In genomic region chr16:93671064-93671463, GRCm38 (mm10) we compare ENCODE assay signal across 14 mouse cellular contexts. TPM values are rescaled to one million over a fixed set of nuclear protein-coding genes. Genes with fewer than 3 reads are reported as not detected.
DNase-seq lines count a peak whose midpoint lies in the region; ATAC-seq and TF ChIP-seq lines count a peak whose summit lies in the region.
"Had no signal": no experiment of that assay in that cellular context is flagged by ENCODE, and none has a peak within 500 bp of the region (broad histone marks: within the 10 kb centered on the region; RNA-seq: fewer than 3 reads in every experiment).

No protein-coding gene starts in this region.

- no peak overlapping the region for H3K27ac ChIP-seq in gastrocnemius, adult 2 months
- H3K27ac ChIP-seq in liver, embryonic 14.5 days: no peak overlapping the region
- no peak overlapping the region for H3K27ac ChIP-seq in liver, embryonic 11.5 days (ENCODE audit: low read depth, low read length)
- H3K27ac ChIP-seq in MEL (ENCODE audit: control insufficient read depth, low read depth, low read length): no peak overlapping the region
- H3K27ac ChIP-seq: limb, embryonic 13.5 days; stomach, embryonic 15.5 days had no signal

- no peaks in the 10 kb centered on the region for H3K27me3 ChIP-seq in liver, embryonic 14.5 days (ENCODE audit: control insufficient read depth, insufficient read depth, low read length)
- no peaks in the 10 kb centered on the region for H3K27me3 ChIP-seq in liver, embryonic 11.5 days (replicated peaks; ENCODE audit: control insufficient read depth, insufficient read depth, low read length)
- H3K27me3 ChIP-seq in MEL (ENCODE audit: control insufficient read depth in 1 of 2, insufficient read depth in 2 of 2, low read length in 2 of 2): no peaks in the 10 kb centered on the region; a peak in 1 of 4 replicates
- H3K27me3 ChIP-seq: limb, embryonic 13.5 days; stomach, embryonic 15.5 days had no signal

- WGBS in liver, embryonic 14.5 days (ENCODE audit: insufficient replicate concordance): 68% methylated on average over 5 of the region's 5 CpGs
- WGBS in liver, embryonic 11.5 days: 87% methylated on average over 5 of the region's 5 CpGs

- TF ChIP-seq POLR2A in MEL (IDR thresholded peaks at IDR 0.05; ENCODE audit: control insufficient read depth in 1 of 2, insufficient read depth in 1 of 2, low read depth in 1 of 2, low read length in 2 of 2, poor library complexity in 1 of 2): no peak

- H3K4me3 ChIP-seq in gastrocnemius, adult 2 months: no peak overlapping the region
- H3K4me3 ChIP-seq in liver, embryonic 14.5 days (ENCODE audit: insufficient read depth in 1 of 2, low read depth in 2 of 2, low read length in 2 of 2): no peak overlapping the region
- H3K4me3 ChIP-seq in liver, embryonic 11.5 days (ENCODE audit: low read depth, low read length): no peak overlapping the region
- H3K4me3 ChIP-seq in MEL (ENCODE audit: control insufficient read depth in 1 of 2, insufficient read depth in 1 of 2, low read depth in 2 of 2, low read length in 2 of 2): no peak overlapping the region
- H3K4me3 ChIP-seq: limb, embryonic 13.5 days; stomach, embryonic 15.5 days had no signal

- peak; percentile 43 for TF ChIP-seq CTCF in gastrocnemius, adult 2 months (IDR thresholded peaks at IDR 0.05)
- peak; percentile 61 for TF ChIP-seq CTCF in liver, embryonic 14.5 days (IDR thresholded peaks at IDR 0.05; ENCODE audit: low read depth)
- TF ChIP-seq CTCF in MEL (IDR thresholded peaks at IDR 0.05 in 2 of 3, conservative IDR thresholded peaks at IDR 0.05 in 1 of 3; ENCODE audit: control insufficient read depth in 1 of 3, insufficient read depth in 1 of 3, low read depth in 2 of 3, low read length in 3 of 3, poor library complexity in 1 of 3, severe bottlenecking in 1 of 3): peak; percentile 32 to 55 (median 33)

- H3K4me2 ChIP-seq in liver, embryonic 14.5 days (ENCODE audit: low read depth): no peak overlapping the region
- no peak overlapping the region for H3K4me2 ChIP-seq in liver, embryonic 11.5 days
- H3K4me2 ChIP-seq: limb, embryonic 13.5 days; stomach, embryonic 15.5 days had no signal

- H3K36me3 ChIP-seq in liver, embryonic 14.5 days (replicated peaks; ENCODE audit: control insufficient read depth, insufficient read depth, low read depth): no peaks in the 10 kb centered on the region
- H3K36me3 ChIP-seq in liver, embryonic 11.5 days (ENCODE audit: control insufficient read depth, insufficient read depth, low read length): no peaks in the 10 kb centered on the region
- no peaks in the 10 kb centered on the region for H3K36me3 ChIP-seq in MEL (ENCODE audit: control insufficient read depth in 1 of 2, insufficient read depth in 2 of 2, low read length in 2 of 2)
- H3K36me3 ChIP-seq: limb, embryonic 13.5 days; stomach, embryonic 15.5 days had no signal

- no peaks in the 10 kb centered on the region; the same call in 1 of the 2 replicates for H3K9me3 ChIP-seq in liver, embryonic 14.5 days (ENCODE audit: control insufficient read depth, low read length)
- H3K9me3 ChIP-seq in liver, embryonic 11.5 days (ENCODE audit: control insufficient read depth, low read length): peaks cover 4% of the 10 kb centered on the region; the same call in 1 of the 2 replicates
- no peaks in the 10 kb centered on the region for H3K9me3 ChIP-seq in MEL (replicated peaks; ENCODE audit: insufficient read depth, low read length)
- H3K9me3 ChIP-seq: stomach, embryonic 15.5 days had no signal

- intact Hi-C loops in gastrocnemius, adult 2 months (cut with DNase I): no loop called here

- H3K9ac ChIP-seq in liver, embryonic 14.5 days (replicated peaks): no peak overlapping the region
- no peak overlapping the region for H3K9ac ChIP-seq in liver, embryonic 11.5 days (ENCODE audit: low read depth, low read length)
- H3K9ac ChIP-seq in MEL (ENCODE audit: control insufficient read depth, low read depth, low read length, poor library complexity, severe bottlenecking): no peak overlapping the region
- H3K9ac ChIP-seq: limb, embryonic 13.5 days; stomach, embryonic 15.5 days had no signal

- no peaks in the 10 kb centered on the region for H3K4me1 ChIP-seq in liver, embryonic 14.5 days (replicated peaks; ENCODE audit: control insufficient read depth in 2 of 2, insufficient read depth in 2 of 2, low read length in 1 of 2)
- no peaks in the 10 kb centered on the region for H3K4me1 ChIP-seq in liver, embryonic 11.5 days (replicated peaks; ENCODE audit: control insufficient read depth, insufficient read depth, low read length)
- H3K4me1 ChIP-seq in MEL (ENCODE audit: control insufficient read depth in 1 of 2, insufficient read depth in 2 of 2, low read length in 2 of 2): no peaks in the 10 kb centered on the region
- H3K4me1 ChIP-seq: limb, embryonic 13.5 days; stomach, embryonic 15.5 days had no signal

- TF ChIP-seq EP300 in liver, embryonic 14.5 days (IDR thresholded peaks at IDR 0.05; ENCODE audit: low read depth): no peak
- TF ChIP-seq EP300 in MEL (IDR thresholded peaks at IDR 0.05; ENCODE audit: low read depth in 1 of 2, low read length in 2 of 2): no peak

- no peak for ATAC-seq in liver, embryonic 14.5 days (ENCODE audit: insufficient read depth)
- no peak for ATAC-seq in liver, embryonic 11.5 days (replicated peaks; ENCODE audit: low FRiP score)
- ATAC-seq: activated CD4-positive, CD25-positive, alpha-beta regulatory T cell, adult 4 months; inflammation-experienced regulatory T-cells, adult 6 months had no signal

- no peak for DNase-seq in gastrocnemius, adult 2 months
- DNase-seq in gastrocnemius, adult 8-10 months (ENCODE audit: low spot score in 2 of 2): no peak
- DNase-seq in liver, embryonic 14.5 days (ENCODE audit: low read depth in 3 of 3, low spot score in 3 of 3): no peak
- DNase-seq in liver, embryonic 11.5 days (ENCODE audit: low spot score): no peak
- DNase-seq in MEL (ENCODE audit: low read depth, low spot score): peak; percentile 21
- DNase-seq in induced T-regulatory cell, adult 2 months (ENCODE audit: low read depth): peak; percentile 28
- DNase-seq in frontal cortex, postnatal 14 days (ENCODE audit: low spot score in 2 of 2): no peak
- no peak for DNase-seq in kidney, adult 18-20 months

- peak; percentile 37 for TF ChIP-seq RAD21 in MEL (IDR thresholded peaks at IDR 0.05; ENCODE audit: low read depth, low read length)

- no peaks in the 10 kb centered on the region for H3K79me2 ChIP-seq in MEL (ENCODE audit: control insufficient read depth, insufficient read depth, low read length, poor library complexity)

TF ChIP-seq in MEL, 35 proteins besides CTCF, POLR2A, EP300 and RAD21:
- TF ChIP-seq POLR2AphosphoS2 (IDR thresholded peaks at IDR 0.05; ENCODE audit: low read length): no peak
- TF ChIP-seq GABPA (IDR thresholded peaks at IDR 0.05; ENCODE audit: low read depth, low read length): no peak
- peak; percentile 40 for TF ChIP-seq SMC3 (IDR thresholded peaks at IDR 0.05; ENCODE audit: low read depth, low read length)
- TF ChIP-seq MAZ (IDR thresholded peaks at IDR 0.05; ENCODE audit: low read depth, low read length): no peak
- TF ChIP-seq POLR2AphosphoS5 (IDR thresholded peaks at IDR 0.05; ENCODE audit: borderline replicate concordance, low read depth, low read length): no peak
- TF ChIP-seq UBTF (IDR thresholded peaks at IDR 0.05; ENCODE audit: borderline replicate concordance, insufficient read depth, low read depth, low read length): no peak
- no peak for TF ChIP-seq JUND (IDR thresholded peaks at IDR 0.05; ENCODE audit: low read depth, low read length)

RNA-seq across cellular contexts. Expression of gene Cbr3, which starts 12.0 kb away (rescaled TPM):
- total RNA-seq in gastrocnemius, adult 2 months (2021): 1 to 10 TPM; 1.8 to 2.3 TPM
- 1 to 10 TPM in 3 of 4 experiments, under 1 TPM in 1; 0.89 to 1.6 (median 1.4) TPM for total RNA-seq in gastrocnemius, adult 8-10 months (2022)
- polyA plus RNA-seq in liver, embryonic 14.5 days (2012; rRNA removed): 0.32 TPM in 2 replicates
- polyA plus RNA-seq in liver, embryonic 14.5 days (2014; fragmentation: Nextera tagmentation; extraction: Ambion mirVana): 0.24 and 0.28 TPM in 2 replicates
- 0.16 and 0.33 TPM in 2 replicates for polyA plus RNA-seq in liver, embryonic 11.5 days (2014; fragmentation: Nextera tagmentation; extraction: Ambion mirVana)
- total RNA-seq in MEL (2012; rRNA removed): not detected in 2 replicates
- not detected for polyA plus RNA-seq in MEL (2012; ENCODE audit: insufficient read depth in 1 of 2, insufficient read length in 2 of 2, low read depth in 1 of 2, low replicate concordance in 2 of 2, missing spikeins in 1 of 2)
- polyA plus RNA-seq: activated CD4-positive, CD25-positive, alpha-beta regulatory T cell, adult 4 months; inflammation-experienced regulatory T-cells, adult 6 months had no signal

RNA-seq across cellular contexts. Expression of gene Dop1b, which starts 40.6 kb away (rescaled TPM):
- 10 to 100 TPM; 28.6 to 48.7 TPM for total RNA-seq in gastrocnemius, adult 2 months (2021)
- total RNA-seq in gastrocnemius, adult 8-10 months (2022): 10 to 100 TPM; 39.7 to 52.0 (median 48.4) TPM
- 11.8 and 13.4 TPM in 2 replicates for polyA plus RNA-seq in liver, embryonic 14.5 days (2012; rRNA removed)
- 11.6 and 14.4 TPM in 2 replicates for polyA plus RNA-seq in liver, embryonic 14.5 days (2014; fragmentation: Nextera tagmentation; extraction: Ambion mirVana)
- 18.1 and 19.1 TPM in 2 replicates for polyA plus RNA-seq in liver, embryonic 11.5 days (2014; fragmentation: Nextera tagmentation; extraction: Ambion mirVana)
- 5.8 TPM in 2 replicates for total RNA-seq in MEL (2012; rRNA removed)
- 10 to 100 TPM in 1 of 2 experiments, not detected in 1; 11.3 TPM for polyA plus RNA-seq in MEL (2012; ENCODE audit: insufficient read depth in 1 of 2, insufficient read length in 2 of 2, low read depth in 1 of 2, low replicate concordance in 2 of 2, missing spikeins in 1 of 2)

RNA-seq across cellular contexts. Expression of gene Gm5678, which starts 43.2 kb away (rescaled TPM):
- total RNA-seq in gastrocnemius, adult 2 months (2021): 1 to 10 TPM; 1.3 to 1.5 TPM
- total RNA-seq in gastrocnemius, adult 8-10 months (2022): 1 to 10 TPM in 3 of 4 experiments, under 1 TPM in 1; 0.96 to 1.7 (median 1.1) TPM
- not detected in 2 replicates for polyA plus RNA-seq in liver, embryonic 14.5 days (2012; rRNA removed)
- polyA plus RNA-seq in liver, embryonic 14.5 days (2014; fragmentation: Nextera tagmentation; extraction: Ambion mirVana): not detected in 2 replicates
- not detected in 2 replicates for polyA plus RNA-seq in liver, embryonic 11.5 days (2014; fragmentation: Nextera tagmentation; extraction: Ambion mirVana)
- not detected in 2 replicates for total RNA-seq in MEL (2012; rRNA removed)
- 1 to 10 TPM in 1 of 2 experiments, not detected in 1; 4.6 TPM for polyA plus RNA-seq in MEL (2012; ENCODE audit: insufficient read depth in 1 of 2, insufficient read length in 2 of 2, low read depth in 1 of 2, low replicate concordance in 2 of 2, missing spikeins in 1 of 2)
- total RNA-seq: megakaryocyte, adult 5-6 weeks had no signal
- polyA plus RNA-seq: heart, embryonic 16.5 days; limb, embryonic 13.5 days had no signal

Comparison
In these comparisons a context has a peak if more than half of its experiments do, and no peak if none do; other contexts are left out.
1. DNase-seq: peak in MEL (single experiment) and induced T-regulatory cell, adult 2 months (single experiment); none in gastrocnemius, adult 2 months (single experiment), gastrocnemius, adult 8-10 months (0 of 2), liver, embryonic 14.5 days (0 of 3), liver, embryonic 11.5 days (single experiment), frontal cortex, postnatal 14 days (0 of 2) and kidney, adult 18-20 months (single experiment).
2. Peak in every context shown above with its lines, with median percentiles within 50 percentile points of each other: CTCF ChIP-seq.